Mouse (Mus musculus): Measurements from ENCODE around the gene Ugt2b1.

DNA sequence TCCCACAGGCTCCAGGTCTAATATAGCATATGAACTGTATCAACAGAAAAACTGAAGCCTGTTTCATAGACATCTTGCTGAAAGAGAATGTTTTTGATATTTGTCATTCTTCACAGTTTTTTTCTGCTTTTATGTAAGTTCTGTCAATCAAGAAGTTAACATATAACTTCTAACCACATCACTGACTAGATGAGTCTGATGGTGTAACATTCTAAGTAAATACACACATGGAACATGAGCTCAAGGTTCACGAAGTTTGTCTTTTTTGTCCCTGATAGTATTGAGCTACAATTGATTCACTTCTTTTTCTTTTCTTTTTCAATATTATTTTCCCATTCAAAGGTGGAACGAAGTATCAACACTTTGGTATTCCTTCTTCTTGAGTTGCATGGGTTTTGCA is at the start of gene Ugt2b1:
- no peak for TF ChIP-seq CTCF (conservative IDR thresholded peaks at IDR 0.05; ENCODE audit: insufficient read depth, insufficient read length, low read depth, low read length)
- TF ChIP-seq POLR2A (IDR thresholded peaks at IDR 0.05; ENCODE audit: low read depth, low read length), result no peak
